Mouse (Mus musculus) brain, embryonic 14.5 days (tissue): ENCODE measurements around the gene Mrpl36.

Source experiments
- CTCF ChIP-seq: fragments of 200-500 bp; IDR thresholded peaks from 2 replicates; pipeline ENCODE4 v1.5.1; 2012; ENCODE audit warnings: inconsistent platforms, mild to moderate bottlenecking, moderate library complexity, borderline replicate concordance; ENCODE audit not compliant: insufficient read depth, insufficient read length; ENCODE audit errors: extremely low read depth
- POLR2A ChIP-seq: fragments of 200-500 bp; IDR thresholded peaks from 2 replicates; pipeline ENCODE4 v1.6.1; 2012; ENCODE audit warnings: mild to moderate bottlenecking, inconsistent platforms, borderline replicate concordance; ENCODE audit not compliant: poor library complexity, insufficient read depth, insufficient read length, severe bottlenecking; ENCODE audit errors: extremely low read depth

- no peak for TF ChIP-seq POLR2A
- TF ChIP-seq CTCF: no peak
Observed at GRCm38 (mm10) chr13:73350741-73351140, 22.4 kb downstream of the Mrpl36 start.
